In genomic region chr1:160594066-160594465, GRCm38 (mm10) we compare ENCODE assay signal across 29 mouse cellular contexts.
"Had no signal": no experiment of that assay in that cellular context is flagged by ENCODE, and none has a peak within 500 bp of the region (broad histone marks: within the 10 kb centered on the region; RNA-seq: fewer than 3 reads in every experiment).

No protein-coding gene starts in this region.

- H3K9me3 ChIP-seq: embryonic facial prominence, embryonic 10.5 days; embryonic facial prominence, embryonic 12.5 days; embryonic facial prominence, embryonic 13.5 days; embryonic facial prominence, embryonic 15.5 days; forebrain, embryonic 10.5 days; forebrain, embryonic 12.5 days; forebrain, embryonic 13.5 days; forebrain, embryonic 15.5 days had no signal

- H3K4me1 ChIP-seq: embryonic facial prominence, embryonic 15.5 days; forebrain, embryonic 12.5 days; forebrain, embryonic 13.5 days; forebrain, embryonic 15.5 days had no signal

- H3K4me3 ChIP-seq: embryonic facial prominence, embryonic 10.5 days; embryonic facial prominence, embryonic 12.5 days; embryonic facial prominence, embryonic 13.5 days; embryonic facial prominence, embryonic 15.5 days; erythroblast, embryonic 14.5 days; forebrain, embryonic 10.5 days; forebrain, embryonic 12.5 days; forebrain, embryonic 13.5 days; forebrain, embryonic 15.5 days; gastrocnemius, adult 2 months; heart, adult 2 months had no signal

- DNase-seq: cerebellum, adult 2 months; cerebellum, adult 8-10 months; cerebellum, adult 9-10 months; cerebellum, adult 9-11 months; cerebellum, postnatal 10 days; cerebellum, postnatal 14 days; cerebellum, postnatal 25 days; cerebellum, postnatal 36 days; embryo, embryonic 11 days; forebrain, postnatal 0 days; gastrocnemius, adult 2 months; gastrocnemius, postnatal 10 days; gastrocnemius, postnatal 14 days; gastrocnemius, postnatal 25 days; gastrocnemius, postnatal 36 days; heart, adult 11 months; heart, adult 18-20 months; heart, adult 2 months had no signal

- H3K9ac ChIP-seq: embryonic facial prominence, embryonic 12.5 days; embryonic facial prominence, embryonic 13.5 days; embryonic facial prominence, embryonic 15.5 days; forebrain, embryonic 12.5 days; forebrain, embryonic 13.5 days; forebrain, embryonic 15.5 days; forebrain, postnatal 0 days had no signal

- H3K27ac ChIP-seq: embryonic facial prominence, embryonic 10.5 days; embryonic facial prominence, embryonic 12.5 days; embryonic facial prominence, embryonic 13.5 days; embryonic facial prominence, embryonic 15.5 days; forebrain, embryonic 10.5 days; forebrain, embryonic 12.5 days; forebrain, embryonic 13.5 days; forebrain, embryonic 15.5 days; gastrocnemius, adult 2 months; heart, adult 2 months had no signal

- H3K4me2 ChIP-seq: embryonic facial prominence, embryonic 12.5 days; embryonic facial prominence, embryonic 13.5 days; embryonic facial prominence, embryonic 15.5 days; forebrain, embryonic 12.5 days; forebrain, embryonic 13.5 days; forebrain, embryonic 15.5 days had no signal

- H3K36me3 ChIP-seq: embryonic facial prominence, embryonic 10.5 days; embryonic facial prominence, embryonic 12.5 days; embryonic facial prominence, embryonic 13.5 days; embryonic facial prominence, embryonic 15.5 days; forebrain, embryonic 10.5 days; forebrain, embryonic 12.5 days; forebrain, embryonic 15.5 days had no signal

- H3K27me3 ChIP-seq: embryonic facial prominence, embryonic 12.5 days; embryonic facial prominence, embryonic 13.5 days; embryonic facial prominence, embryonic 15.5 days; forebrain, embryonic 12.5 days; forebrain, embryonic 13.5 days; forebrain, embryonic 15.5 days had no signal

- ATAC-seq: forebrain, embryonic 13.5 days; forebrain, embryonic 14.5 days; forebrain, embryonic 15.5 days; forebrain, embryonic 16.5 days; forebrain, postnatal 0 days had no signal
